Mouse (Mus musculus) c-Kit-positive CD71-positive TER-119-positive erythroid progenitor cells, embryonic 14.5 days (primary cell): ENCODE measurements around the gene Alas2.
A peak's percentile ranks its signal among the peaks of the same experiment; 100 is the strongest.

Source experiments
- DNase-seq: peaks from one replicate; pipeline ENCODE4 v3.0.0-alpha.2; 2013; ENCODE audit warnings: low spot score

The Alas2 gene

GRCm38 (mm10) chrX:150547239-150547638, at the start of gene Alas2:
Alas2 (plus strand) TSS chrX:150547375.
- no peak for DNase-seq

- no peak for DNase-seq
These were observed 38.5 kb upstream of the Alas2 start for GRCm38 (mm10) chrX:150508696-150509095.

GRCm38 (mm10) chrX:150510631-150511030, 36.5 kb upstream of the Alas2 start:
- DNase-seq = peak; percentile 72

GRCm38 (mm10) chrX:150511274-150511673, 35.9 kb upstream of the Alas2 start:
- no peak for DNase-seq

GRCm38 (mm10) chrX:150514127-150514526, 33.0 kb upstream of the Alas2 start:
- no peak for DNase-seq

GRCm38 (mm10) chrX:150516015-150516414, 31.2 kb upstream of the Alas2 start:
- peak; percentile 57 for DNase-seq

- no peak for DNase-seq
These were observed 30.7 kb upstream of the Alas2 start for GRCm38 (mm10) chrX:150516477-150516876.

GRCm38 (mm10) chrX:150540111-150540510, 7.1 kb upstream of the Alas2 start:
- DNase-seq = no peak

- DNase-seq = no peak
These were observed 5.5 kb upstream of the Alas2 start for GRCm38 (mm10) chrX:150541684-150542083.

- DNase-seq = peak; percentile 88
These were observed 2.5 kb downstream of the Alas2 start for GRCm38 (mm10) chrX:150549639-150550038.

- no peak for DNase-seq
These were observed 4.8 kb downstream of the Alas2 start for GRCm38 (mm10) chrX:150551986-150552385.

- no peak for DNase-seq
These were observed 6.9 kb downstream of the Alas2 start for GRCm38 (mm10) chrX:150554032-150554431.

GRCm38 (mm10) chrX:150564644-150565357, 17.6 kb downstream of the Alas2 start:
- DNase-seq = peak; percentile 77

- no peak for DNase-seq
These were observed 34.7 kb downstream of the Alas2 start for GRCm38 (mm10) chrX:150581921-150582320.

- no peak for DNase-seq
These were observed 37.9 kb downstream of the Alas2 start for GRCm38 (mm10) chrX:150585116-150585515.

- peak; percentile 65 for DNase-seq
These were observed 41.0 kb downstream of the Alas2 start, which contains the start of gene Pfkfb1 for GRCm38 (mm10) chrX:150588023-150588764. Pfkfb1 (plus strand) TSS chrX:150588229.

GRCm38 (mm10) chrX:150589696-150590095, 42.5 kb downstream of the Alas2 start, which contains the start of gene Apex2:
Apex2 (minus strand) TSS chrX:150589868.
- no peak for DNase-seq

- DNase-seq = no peak
These were observed 46.3 kb downstream of the Alas2 start for GRCm38 (mm10) chrX:150593266-150594035.

GRCm38 (mm10) chrX:150594176-150594575, 47.0 kb downstream of the Alas2 start:
- DNase-seq = no peak

GRCm38 (mm10) chrX:150595016-150595760, 48.0 kb downstream of the Alas2 start:
- DNase-seq = peak; percentile 44

GRCm38 (mm10) chrX:150598882-150599281, 51.7 kb downstream of the Alas2 start:
- DNase-seq = no peak
